Mouse (Mus musculus): ENCODE data around the gene Hcar2. TPM values are rescaled to one million over a fixed set of nuclear protein-coding genes. Genes with fewer than 3 reads are reported as not detected.

The Hcar2 gene
- total RNA-seq, 2 experiments from 2014 or later = 0.28 to 0.32 TPM

Other genes with a start within 250 kb of the Hcar2 start
- 100 to 1,000 TPM in 1 of 2 experiments, 10 to 100 TPM in 1; 91.2 to 111 TPM for gene Clip1, start 180.9 kb downstream of the Hcar2 start, total RNA-seq (2021)
- 10 to 100 TPM; 26.6 to 33.2 TPM for gene Zcchc8, start 144.4 kb downstream of the Hcar2 start, total RNA-seq (2021)
- gene Rsrc2, start 116.1 kb downstream of the Hcar2 start, total RNA-seq (2021) = 10 to 100 TPM; 48.7 to 64.9 TPM
- 1 to 10 TPM; 5.2 to 5.9 TPM for gene Kntc1, start 115.8 kb downstream of the Hcar2 start, total RNA-seq (2021)
- under 1 TPM; 0.54 to 0.84 TPM for gene Hcar1, start 14.5 kb upstream of the Hcar2 start, total RNA-seq (2021)
- 10 to 100 TPM; 60.9 to 61.0 TPM for gene Denr, start 41.7 kb upstream of the Hcar2 start, total RNA-seq (2021)
- under 1 TPM; 0.52 to 0.77 TPM for gene Gm43518, start 61.9 kb upstream of the Hcar2 start, total RNA-seq (2021)
- 1 to 10 TPM; 2.3 to 3.6 TPM for gene Ccdc62, start 65.2 kb upstream of the Hcar2 start, total RNA-seq (2021)
- gene Hip1r, start 108.1 kb upstream of the Hcar2 start, total RNA-seq (2021) = 1 to 10 TPM; 8.2 to 9.0 TPM
- gene Vps37b, start 166.8 kb upstream of the Hcar2 start, total RNA-seq (2021) = 10 to 100 TPM; 11.9 to 13.4 TPM
- 1 to 10 TPM; 4.2 to 4.4 TPM for gene Abcb9, start 230.3 kb upstream of the Hcar2 start, total RNA-seq (2021)
- gene Ogfod2, start 246.8 kb upstream of the Hcar2 start, total RNA-seq (2021) = 1 to 10 TPM; 7.2 to 8.8 TPM

Measured in gastrocnemius, postnatal 10 days (tissue).